In genomic region chr6:48647611-48648010, GRCm38 (mm10) we compare ENCODE assay signal across 16 mouse cellular contexts. TPM values are rescaled to one million over a fixed set of nuclear protein-coding genes. Genes with fewer than 3 reads are reported as not detected.
DNase-seq lines count a peak whose midpoint lies in the region; ATAC-seq and TF ChIP-seq lines count a peak whose summit lies in the region.
"Had no signal": no experiment of that assay in that cellular context is flagged by ENCODE, and none has a peak within 500 bp of the region (broad histone marks: within the 10 kb centered on the region; RNA-seq: fewer than 3 reads in every experiment).

No protein-coding gene starts in this region.

- no peak for DNase-seq in gastrocnemius, adult 2 months
- DNase-seq in gastrocnemius, adult 18-20 months (ENCODE audit: low spot score): no peak
- no peak for DNase-seq in lung, postnatal 10 days
- DNase-seq in limb, embryonic 10.5 days (ENCODE audit: low spot score): no peak
- DNase-seq: cerebellum, adult 9-11 months; right cerebral cortex, postnatal 14 days had no signal

- intact Hi-C loops in gastrocnemius, adult 2 months (cut with DNase I): no loop called here

- no peak overlapping the region for H3K9ac ChIP-seq in intestine, embryonic 16.5 days (ENCODE audit: low read depth, low read length)
- H3K9ac ChIP-seq in intestine, embryonic 15.5 days: no peak overlapping the region
- H3K9ac ChIP-seq in lung, embryonic 15.5 days: no peak overlapping the region
- H3K9ac ChIP-seq: embryonic facial prominence, embryonic 15.5 days; forebrain, embryonic 12.5 days; hindbrain, embryonic 13.5 days; limb, embryonic 13.5 days; neural tube, embryonic 12.5 days had no signal

- H3K36me3 ChIP-seq in intestine, embryonic 16.5 days (ENCODE audit: control insufficient read depth, insufficient read depth, low read length): no peaks in the 10 kb centered on the region
- no peaks in the 10 kb centered on the region for H3K36me3 ChIP-seq in intestine, embryonic 15.5 days
- no peaks in the 10 kb centered on the region for H3K36me3 ChIP-seq in lung, embryonic 15.5 days
- H3K36me3 ChIP-seq in limb, embryonic 10.5 days: no peaks in the 10 kb centered on the region
- H3K36me3 ChIP-seq: embryonic facial prominence, embryonic 15.5 days; forebrain, embryonic 12.5 days; hindbrain, embryonic 13.5 days; limb, embryonic 13.5 days; neural tube, embryonic 12.5 days had no signal

- no peaks in the 10 kb centered on the region for H3K27me3 ChIP-seq in intestine, embryonic 16.5 days (replicated peaks; ENCODE audit: control insufficient read depth, insufficient read depth, low read length)
- H3K27me3 ChIP-seq in intestine, embryonic 15.5 days (replicated peaks): no peaks in the 10 kb centered on the region
- H3K27me3 ChIP-seq in lung, embryonic 15.5 days: no peaks in the 10 kb centered on the region
- H3K27me3 ChIP-seq in limb, embryonic 10.5 days (ENCODE audit: low read depth, poor library complexity, severe bottlenecking): no peaks in the 10 kb centered on the region
- H3K27me3 ChIP-seq: embryonic facial prominence, embryonic 15.5 days; hindbrain, embryonic 13.5 days; limb, embryonic 13.5 days; neural tube, embryonic 12.5 days had no signal

- H3K27ac ChIP-seq in gastrocnemius, adult 2 months: peak overlapping the region; percentile 75
- no peak overlapping the region for H3K27ac ChIP-seq in intestine, embryonic 16.5 days (ENCODE audit: low read length)
- H3K27ac ChIP-seq in intestine, embryonic 15.5 days: no peak overlapping the region
- no peak overlapping the region for H3K27ac ChIP-seq in lung, embryonic 15.5 days
- H3K27ac ChIP-seq in brown adipose tissue, adult 24 weeks (replicated peaks; ENCODE audit: low read depth, low read length): peak overlapping the region; percentile 97
- H3K27ac ChIP-seq in limb, embryonic 10.5 days: no peak overlapping the region
- H3K27ac ChIP-seq: embryonic facial prominence, embryonic 15.5 days; forebrain, embryonic 12.5 days; hindbrain, embryonic 13.5 days; limb, embryonic 13.5 days; neural tube, embryonic 12.5 days had no signal

- peak overlapping the region; percentile 65 for H3K4me3 ChIP-seq in gastrocnemius, adult 2 months
- no peak overlapping the region for H3K4me3 ChIP-seq in intestine, embryonic 16.5 days (ENCODE audit: low read length)
- no peak overlapping the region for H3K4me3 ChIP-seq in intestine, embryonic 15.5 days (replicated peaks)
- 0 out of 2 replicates have a peak overlapping the region, but pooled peaks have one; percentile 8 for H3K4me3 ChIP-seq in lung, embryonic 15.5 days
- H3K4me3 ChIP-seq in brown adipose tissue, adult 24 weeks (ENCODE audit: insufficient read depth, low read depth, low read length): peak overlapping the region; percentile 75
- no peak overlapping the region for H3K4me3 ChIP-seq in limb, embryonic 10.5 days
- H3K4me3 ChIP-seq: embryonic facial prominence, embryonic 15.5 days; forebrain, embryonic 12.5 days; hindbrain, embryonic 13.5 days; limb, embryonic 13.5 days; neural tube, embryonic 12.5 days had no signal

- H3K4me1 ChIP-seq in intestine, embryonic 16.5 days (ENCODE audit: control insufficient read depth, insufficient read depth, low read length): no peaks in the 10 kb centered on the region
- H3K4me1 ChIP-seq in intestine, embryonic 15.5 days (replicated peaks): no peaks in the 10 kb centered on the region
- 0 out of 2 replicates have a peak, but pooled peaks cover 4% of the 10 kb centered on the region for H3K4me1 ChIP-seq in lung, embryonic 15.5 days
- peaks cover 5% of the 10 kb centered on the region; the same call in 1 of the 2 replicates for H3K4me1 ChIP-seq in brown adipose tissue, adult 24 weeks (ENCODE audit: control insufficient read depth, insufficient read depth, insufficient read length, low read length)
- H3K4me1 ChIP-seq in limb, embryonic 10.5 days: 0 out of 2 replicates have a peak, but pooled peaks cover 3% of the 10 kb centered on the region
- H3K4me1 ChIP-seq: embryonic facial prominence, embryonic 15.5 days; forebrain, embryonic 12.5 days; hindbrain, embryonic 13.5 days; limb, embryonic 13.5 days; neural tube, embryonic 12.5 days had no signal

- H3K4me2 ChIP-seq in intestine, embryonic 16.5 days (ENCODE audit: low read depth, low read length): no peak overlapping the region
- no peak overlapping the region for H3K4me2 ChIP-seq in intestine, embryonic 15.5 days (replicated peaks)
- H3K4me2 ChIP-seq in lung, embryonic 15.5 days: peak overlapping the region; percentile 28; the same call in 1 of the 2 replicates
- H3K4me2 ChIP-seq: embryonic facial prominence, embryonic 15.5 days; forebrain, embryonic 12.5 days; hindbrain, embryonic 13.5 days; limb, embryonic 13.5 days; neural tube, embryonic 12.5 days had no signal

- WGBS in intestine, embryonic 16.5 days: 76% methylated on average over 2 of the region's 2 CpGs
- WGBS in intestine, embryonic 15.5 days: 72% methylated on average over 2 of the region's 2 CpGs
- WGBS in lung, embryonic 15.5 days: 83% methylated on average over 2 of the region's 2 CpGs
- 90% methylated on average over 2 of the region's 2 CpGs for WGBS in limb, embryonic 10.5 days

- H3K9me3 ChIP-seq in intestine, embryonic 16.5 days (ENCODE audit: control insufficient read depth, low read length): no peaks in the 10 kb centered on the region
- H3K9me3 ChIP-seq in intestine, embryonic 15.5 days: no peaks in the 10 kb centered on the region
- no peaks in the 10 kb centered on the region for H3K9me3 ChIP-seq in lung, embryonic 15.5 days
- H3K9me3 ChIP-seq in limb, embryonic 10.5 days (replicated peaks): no peaks in the 10 kb centered on the region
- H3K9me3 ChIP-seq: embryonic facial prominence, embryonic 15.5 days; forebrain, embryonic 12.5 days; hindbrain, embryonic 13.5 days; limb, embryonic 13.5 days; neural tube, embryonic 12.5 days had no signal

- ATAC-seq in intestine, embryonic 16.5 days: peak; percentile 35; the same call in 1 of the 2 replicates
- ATAC-seq in intestine, embryonic 15.5 days: no peak
- no peak for ATAC-seq in lung, embryonic 15.5 days (ENCODE audit: borderline replicate concordance, extremely low read depth, low FRiP score, low TSS enrichment)
- ATAC-seq: midbrain, embryonic 16.5 days had no signal

- no peak for TF ChIP-seq CTCF in gastrocnemius, adult 2 months (IDR thresholded peaks at IDR 0.05)

RNA-seq across cellular contexts. Expression of gene Gimap8, which starts 0.6 kb away (rescaled TPM):
- total RNA-seq in gastrocnemius, adult 2 months (2021): 1 to 10 TPM; 2.4 to 3.2 TPM
- 1 to 10 TPM; 1.3 to 2.5 TPM for total RNA-seq in gastrocnemius, adult 18-20 months (2021)
- polyA plus RNA-seq in intestine, embryonic 16.5 days (2015; fragmentation: Nextera tagmentation; extraction: Ambion mirVana): 1.7 TPM in 2 replicates
- polyA plus RNA-seq in intestine, embryonic 15.5 days (2015; fragmentation: Nextera tagmentation; extraction: Ambion mirVana): 1.7 and 2.3 TPM in 2 replicates
- 4.2 and 4.3 TPM in 2 replicates for polyA plus RNA-seq in lung, embryonic 15.5 days (2015; fragmentation: Nextera tagmentation; extraction: Ambion mirVana)
- 3.4 and 5.1 TPM in 2 replicates for polyA plus RNA-seq in brown adipose tissue, adult 24 weeks (2012; ENCODE audit: insufficient read depth, insufficient read length, missing spikeins)
- 0.35 TPM in 2 replicates for polyA plus RNA-seq in limb, embryonic 10.5 days (2016; fragmentation: Nextera tagmentation; extraction: Ambion mirVana)

RNA-seq across cellular contexts. Expression of gene AI854703, which starts 21.0 kb away (rescaled TPM):
- under 1 TPM; 0.38 to 0.50 TPM for total RNA-seq in gastrocnemius, adult 2 months (2021)
- total RNA-seq in gastrocnemius, adult 18-20 months (2021): under 1 TPM; 0.76 to 0.78 TPM
- 0.95 and 1.1 TPM in 2 replicates for polyA plus RNA-seq in intestine, embryonic 16.5 days (2015; fragmentation: Nextera tagmentation; extraction: Ambion mirVana)
- polyA plus RNA-seq in intestine, embryonic 15.5 days (2015; fragmentation: Nextera tagmentation; extraction: Ambion mirVana): 0.89 and 1.2 TPM in 2 replicates
- 0.93 and 1.1 TPM in 2 replicates for polyA plus RNA-seq in lung, embryonic 15.5 days (2015; fragmentation: Nextera tagmentation; extraction: Ambion mirVana)
- 2.3 and 2.9 TPM in 2 replicates for polyA plus RNA-seq in brown adipose tissue, adult 24 weeks (2012; ENCODE audit: insufficient read depth, insufficient read length, missing spikeins)
- 1.1 and 1.3 TPM in 2 replicates for polyA plus RNA-seq in limb, embryonic 10.5 days (2016; fragmentation: Nextera tagmentation; extraction: Ambion mirVana)

RNA-seq across cellular contexts. Expression of gene Gimap9, which starts 28.3 kb away (rescaled TPM):
- 1 to 10 TPM; 1.1 to 1.2 TPM for total RNA-seq in gastrocnemius, adult 2 months (2021)
- 1 to 10 TPM in 1 of 2 experiments, under 1 TPM in 1; 0.59 to 1.2 TPM for total RNA-seq in gastrocnemius, adult 18-20 months (2021)
- 15.9 and 16.5 TPM in 2 replicates for polyA plus RNA-seq in intestine, embryonic 16.5 days (2015; fragmentation: Nextera tagmentation; extraction: Ambion mirVana)
- polyA plus RNA-seq in intestine, embryonic 15.5 days (2015; fragmentation: Nextera tagmentation; extraction: Ambion mirVana): 16.9 and 18.0 TPM in 2 replicates
- 16.1 and 16.2 TPM in 2 replicates for polyA plus RNA-seq in lung, embryonic 15.5 days (2015; fragmentation: Nextera tagmentation; extraction: Ambion mirVana)
- polyA plus RNA-seq in brown adipose tissue, adult 24 weeks (2012; ENCODE audit: insufficient read depth, insufficient read length, missing spikeins): 2.5 and 5.9 TPM in 2 replicates
- polyA plus RNA-seq in limb, embryonic 10.5 days (2016; fragmentation: Nextera tagmentation; extraction: Ambion mirVana): 3.9 and 4.1 TPM in 2 replicates

RNA-seq across cellular contexts. Expression of gene Gimap4, which starts 36.7 kb away (rescaled TPM):
- total RNA-seq in gastrocnemius, adult 2 months (2021): 1 to 10 TPM; 3.6 to 5.5 TPM
- 1 to 10 TPM; 2.4 to 5.8 TPM for total RNA-seq in gastrocnemius, adult 18-20 months (2021)
- 21.2 and 23.2 TPM in 2 replicates for polyA plus RNA-seq in intestine, embryonic 16.5 days (2015; fragmentation: Nextera tagmentation; extraction: Ambion mirVana)
- 20.7 and 22.8 TPM in 2 replicates for polyA plus RNA-seq in intestine, embryonic 15.5 days (2015; fragmentation: Nextera tagmentation; extraction: Ambion mirVana)
- polyA plus RNA-seq in lung, embryonic 15.5 days (2015; fragmentation: Nextera tagmentation; extraction: Ambion mirVana): 45.0 and 46.6 TPM in 2 replicates
- polyA plus RNA-seq in brown adipose tissue, adult 24 weeks (2012; ENCODE audit: insufficient read depth, insufficient read length, missing spikeins): 13.3 and 27.1 TPM in 2 replicates
- 9.6 and 10.1 TPM in 2 replicates for polyA plus RNA-seq in limb, embryonic 10.5 days (2016; fragmentation: Nextera tagmentation; extraction: Ambion mirVana)

RNA-seq across cellular contexts. Expression of gene Zfp775, which starts 45.7 kb away (rescaled TPM):
- total RNA-seq in gastrocnemius, adult 2 months (2021): 1 to 10 TPM; 8.0 to 10.0 TPM
- total RNA-seq in gastrocnemius, adult 18-20 months (2021): 1 to 10 TPM; 8.8 TPM
- 5.2 and 6.1 TPM in 2 replicates for polyA plus RNA-seq in intestine, embryonic 16.5 days (2015; fragmentation: Nextera tagmentation; extraction: Ambion mirVana)
- polyA plus RNA-seq in intestine, embryonic 15.5 days (2015; fragmentation: Nextera tagmentation; extraction: Ambion mirVana): 5.1 and 5.8 TPM in 2 replicates
- polyA plus RNA-seq in lung, embryonic 15.5 days (2015; fragmentation: Nextera tagmentation; extraction: Ambion mirVana): 5.5 and 8.3 TPM in 2 replicates
- polyA plus RNA-seq in brown adipose tissue, adult 24 weeks (2012; ENCODE audit: insufficient read depth, insufficient read length, missing spikeins): 1.2 and 2.3 TPM in 2 replicates
- 7.7 and 10.6 TPM in 2 replicates for polyA plus RNA-seq in limb, embryonic 10.5 days (2016; fragmentation: Nextera tagmentation; extraction: Ambion mirVana)

Comparison
In these comparisons a context has a peak if more than half of its experiments do, and no peak if none do; other contexts are left out.
1. H3K27ac ChIP-seq: peak in gastrocnemius, adult 2 months (single experiment) and brown adipose tissue, adult 24 weeks (single experiment); none in intestine, embryonic 16.5 days (single experiment), intestine, embryonic 15.5 days (single experiment), lung, embryonic 15.5 days (single experiment) and limb, embryonic 10.5 days (single experiment).
2. H3K4me3 ChIP-seq: peak in gastrocnemius, adult 2 months (single experiment), lung, embryonic 15.5 days (single experiment) and brown adipose tissue, adult 24 weeks (single experiment); none in intestine, embryonic 16.5 days (single experiment), intestine, embryonic 15.5 days (single experiment) and limb, embryonic 10.5 days (single experiment).